Mouse (Mus musculus) regulatory T cell (primary cell): ENCODE data around the gene Macf1.
"Not testable (repeated sequence)": the region's sequence is repeated elsewhere in the genome, so short reads cannot be mapped to it uniquely, and the experiment has no call there.

Experiments
- in situ Hi-C: fragments of 300-600 bp; cut with MboI, MseI; formaldehyde crosslinking; loops from one replicate; pipeline ENCODE4 v1.15.1; 2025; ENCODE audit warnings: high pct_unique_total_duplicates

Macf1 gene

GRCm38 (mm10) chr4:123374316-123375008 is 309.7 kb downstream of the Macf1 start:
- in situ Hi-C loops = loop anchor here (10.0 kb wide), 1 partner anchor 1350 kb away; no protein-coding TSS in a partner anchor

GRCm38 (mm10) chr4:123363555-123363954 is 320.6 kb downstream of the Macf1 start:
- in situ Hi-C loops = no loop called here

- in situ Hi-C loops = no loop called here
These were observed 323.4 kb downstream of the Macf1 start for GRCm38 (mm10) chr4:123360771-123361170.

- in situ Hi-C loops = no loop called here
These were observed 325.5 kb downstream of the Macf1 start for GRCm38 (mm10) chr4:123358613-123359012.

- in situ Hi-C loops = no loop called here
These were observed 328.2 kb downstream of the Macf1 start for GRCm38 (mm10) chr4:123355941-123356340.

- in situ Hi-C loops = no loop called here
These were observed 330.8 kb downstream of the Macf1 start for GRCm38 (mm10) chr4:123353271-123353877.

GRCm38 (mm10) chr4:123343471-123343789 is 340.7 kb downstream of the Macf1 start:
- in situ Hi-C loops = no loop called here

GRCm38 (mm10) chr4:123342642-123343470 is 341.3 kb downstream of the Macf1 start, which contains the start of gene Bmp8a:
Gene Bmp8a (minus strand): TSS chr4:123343252.
- in situ Hi-C loops = no loop called here

GRCm38 (mm10) chr4:123342091-123342641 is 342.0 kb downstream of the Macf1 start:
- in situ Hi-C loops = no loop called here

- in situ Hi-C loops = no loop called here
These were observed 343.9 kb downstream of the Macf1 start for GRCm38 (mm10) chr4:123340232-123340631.

GRCm38 (mm10) chr4:123337693-123338092 is 346.5 kb downstream of the Macf1 start:
- in situ Hi-C loops = no loop called here

- in situ Hi-C loops = no loop called here
These were observed 348.2 kb downstream of the Macf1 start for GRCm38 (mm10) chr4:123335796-123336585.

- in situ Hi-C loops = not testable (repeated sequence)
These were observed 348.9 kb downstream of the Macf1 start for GRCm38 (mm10) chr4:123335244-123335643.

GRCm38 (mm10) chr4:123334177-123334576 is 350.0 kb downstream of the Macf1 start:
- in situ Hi-C loops = no loop called here

GRCm38 (mm10) chr4:123333151-123333550 is 351.0 kb downstream of the Macf1 start:
- in situ Hi-C loops = no loop called here

GRCm38 (mm10) chr4:123331961-123332360 is 352.2 kb downstream of the Macf1 start:
- in situ Hi-C loops = not testable (repeated sequence)

- in situ Hi-C loops = no loop called here
These were observed 352.8 kb downstream of the Macf1 start for GRCm38 (mm10) chr4:123331326-123331725.

- in situ Hi-C loops = no loop called here
These were observed 355.2 kb downstream of the Macf1 start for GRCm38 (mm10) chr4:123328946-123329345.

GRCm38 (mm10) chr4:123327630-123328029 is 356.5 kb downstream of the Macf1 start:
- in situ Hi-C loops = no loop called here

- in situ Hi-C loops = no loop called here
These were observed 358.1 kb downstream of the Macf1 start for GRCm38 (mm10) chr4:123326087-123326486.

GRCm38 (mm10) chr4:123323534-123323933 is 360.6 kb downstream of the Macf1 start, which contains the start of gene Oxct2a:
Gene Oxct2a (minus strand): TSS chr4:123323634.
- in situ Hi-C loops = loop anchor here (5.0 kb wide), 1 partner anchor 206 kb away; the partner anchor contains the start of gene Oxct2b
